ENCODE assay signal across 15 mouse cellular contexts in genomic region chr14:36848860-36849259, GRCm38 (mm10).
"Had no signal": no experiment of that assay in that cellular context is flagged by ENCODE, and none has a peak within 500 bp of the region (broad histone marks: within the 10 kb centered on the region; RNA-seq: fewer than 3 reads in every experiment).

No protein-coding gene starts in this region.

- DNase-seq: retina, postnatal 1 day; right cerebral cortex, adult 18-20 months; right cerebral cortex, postnatal 14 days; right cerebral cortex, postnatal 25 days; right cerebral cortex, postnatal 4 days; spleen, adult 18-20 months; thymus, adult 18-20 months; thymus, adult 2 months; thymus, postnatal 14 days; thymus, postnatal 25 days; thymus, postnatal 36 days; thymus, postnatal 4 days had no signal

- H3K27me3 ChIP-seq: neural tube, embryonic 13.5 days; stomach, embryonic 15.5 days had no signal

- H3K4me1 ChIP-seq: neural tube, embryonic 13.5 days; stomach, embryonic 15.5 days had no signal

- H3K27ac ChIP-seq: neural tube, embryonic 13.5 days; stomach, embryonic 15.5 days; stomach, postnatal 0 days had no signal

- H3K9ac ChIP-seq: neural tube, embryonic 13.5 days; stomach, embryonic 15.5 days had no signal

- H3K9me3 ChIP-seq: neural tube, embryonic 13.5 days; stomach, embryonic 15.5 days had no signal

- H3K36me3 ChIP-seq: neural tube, embryonic 13.5 days; stomach, embryonic 15.5 days had no signal

- H3K4me2 ChIP-seq: neural tube, embryonic 13.5 days; stomach, embryonic 15.5 days had no signal

- H3K4me3 ChIP-seq: neural tube, embryonic 13.5 days; stomach, embryonic 15.5 days had no signal
